Mouse (Mus musculus): ENCODE results near the gene Pde1c. TPM values are rescaled to one million over a fixed set of nuclear protein-coding genes. Genes with fewer than 3 reads are reported as not detected.

Gene Pde1c
- polyA plus RNA-seq, 1 experiment from 2014 or later, result 8.8 TPM

GRCm38 (mm10) chr6:56172172-56172571, 396.7 kb downstream of the Pde1c start:
- H3K9me3 ChIP-seq, result no peaks in the 10 kb centered on the region
- H3K36me3 ChIP-seq, result no peaks in the 10 kb centered on the region
- 81% methylated on average over 2 of the region's 2 CpGs for WGBS
- H3K4me3 ChIP-seq, result no peak overlapping the region
- no peaks in the 10 kb centered on the region for H3K4me1 ChIP-seq
- H3K4me2 ChIP-seq (replicated peaks), result no peak overlapping the region
- H3K9ac ChIP-seq (replicated peaks), result no peak overlapping the region
- no peak for ATAC-seq (replicated peaks)
- H3K27me3 ChIP-seq, result no peaks in the 10 kb centered on the region
- H3K27ac ChIP-seq (replicated peaks), result no peak overlapping the region

GRCm38 (mm10) chr6:56168736-56169135, 400.2 kb downstream of the Pde1c start:
- no peak for ATAC-seq (replicated peaks)
- H3K4me1 ChIP-seq, result no peaks in the 10 kb centered on the region
- no peaks in the 10 kb centered on the region for H3K27me3 ChIP-seq
- no peaks in the 10 kb centered on the region for H3K9me3 ChIP-seq
- 83% methylated on average over 2 of the region's 2 CpGs for WGBS
- no peak overlapping the region for H3K9ac ChIP-seq (replicated peaks)
- H3K4me3 ChIP-seq, result no peak overlapping the region
- no peak overlapping the region for H3K27ac ChIP-seq (replicated peaks)
- no peaks in the 10 kb centered on the region for H3K36me3 ChIP-seq
- H3K4me2 ChIP-seq (replicated peaks), result no peak overlapping the region

- H3K36me3 ChIP-seq, result no peaks in the 10 kb centered on the region
- H3K4me1 ChIP-seq, result no peaks in the 10 kb centered on the region
- no peaks in the 10 kb centered on the region for H3K9me3 ChIP-seq
- ATAC-seq (replicated peaks), result no peak
- WGBS, result 81% methylated on average over 1 of the region's 1 CpGs
- H3K4me2 ChIP-seq (replicated peaks), result no peak overlapping the region
- H3K27ac ChIP-seq (replicated peaks), result no peak overlapping the region
- no peak overlapping the region for H3K9ac ChIP-seq (replicated peaks)
- H3K4me3 ChIP-seq, result no peak overlapping the region
- H3K27me3 ChIP-seq, result no peaks in the 10 kb centered on the region
Measured at GRCm38 (mm10) chr6:56158217-56158616, 410.7 kb downstream of the Pde1c start.

- Histone ChIP-seq H3K4me2 (replicated peaks) (no peak overlapping the region), H3K9me3 (no peaks in the 10 kb centered on the region), H3K36me3 (no peaks in the 10 kb centered on the region), H3K4me1 (no peaks in the 10 kb centered on the region), H3K27me3 (no peaks in the 10 kb centered on the region), H3K9ac (replicated peaks) (no peak overlapping the region), H3K4me3 (no peak overlapping the region), H3K27ac (replicated peaks) (no peak overlapping the region)
- ATAC-seq (replicated peaks), result no peak
- WGBS, result 98% methylated on average over 3 of the region's 3 CpGs
Measured at GRCm38 (mm10) chr6:56156836-56157235, 412.1 kb downstream of the Pde1c start.

- ATAC-seq (replicated peaks), result no peak
- no peaks in the 10 kb centered on the region for H3K27me3 ChIP-seq
- H3K4me1 ChIP-seq, result no peaks in the 10 kb centered on the region
- no peak overlapping the region for H3K9ac ChIP-seq (replicated peaks)
- H3K4me3 ChIP-seq, result no peak overlapping the region
- WGBS, result 84% methylated on average over 3 of the region's 3 CpGs
- no peak overlapping the region for H3K27ac ChIP-seq (replicated peaks)
- H3K4me2 ChIP-seq (replicated peaks), result no peak overlapping the region
- H3K9me3 ChIP-seq, result no peaks in the 10 kb centered on the region
- no peaks in the 10 kb centered on the region for H3K36me3 ChIP-seq
Measured at GRCm38 (mm10) chr6:56130493-56131159, 438.3 kb downstream of the Pde1c start.

- WGBS, result 92% methylated on average over 2 of the region's 2 CpGs
- no peaks in the 10 kb centered on the region for H3K27me3 ChIP-seq
- no peaks in the 10 kb centered on the region for H3K36me3 ChIP-seq
- H3K4me2 ChIP-seq (replicated peaks), result no peak overlapping the region
- H3K4me1 ChIP-seq, result no peaks in the 10 kb centered on the region
- H3K9me3 ChIP-seq, result peaks cover 6% of the 10 kb centered on the region; the same call in 1 of the 2 replicates
- H3K27ac ChIP-seq (replicated peaks), result no peak overlapping the region
- ATAC-seq (replicated peaks), result no peak
- H3K4me3 ChIP-seq, result no peak overlapping the region
- no peak overlapping the region for H3K9ac ChIP-seq (replicated peaks)
Measured at GRCm38 (mm10) chr6:56099520-56100101, 469.3 kb downstream of the Pde1c start.

- WGBS, result 57% methylated on average over 5 of the region's 5 CpGs
- Histone ChIP-seq H3K4me1 (no peaks in the 10 kb centered on the region), H3K27me3 (no peaks in the 10 kb centered on the region), H3K36me3 (no peaks in the 10 kb centered on the region), H3K4me2 (replicated peaks) (no peak overlapping the region), H3K27ac (replicated peaks) (no peak overlapping the region), H3K4me3 (no peak overlapping the region), H3K9ac (replicated peaks) (no peak overlapping the region), H3K9me3 (peaks cover 6% of the 10 kb centered on the region; the same call in 1 of the 2 replicates)
- ATAC-seq (replicated peaks), result no peak
Measured at GRCm38 (mm10) chr6:56098427-56098826, 470.5 kb downstream of the Pde1c start.

- Histone ChIP-seq H3K9ac (replicated peaks) (no peak overlapping the region), H3K9me3 (no peaks in the 10 kb centered on the region), H3K36me3 (no peaks in the 10 kb centered on the region), H3K4me1 (no peaks in the 10 kb centered on the region), H3K4me2 (replicated peaks) (no peak overlapping the region), H3K4me3 (no peak overlapping the region), H3K27ac (replicated peaks) (no peak overlapping the region), H3K27me3 (no peaks in the 10 kb centered on the region)
- no peak; the same call in 1 of the 2 replicates for ATAC-seq (replicated peaks)
- WGBS, result 29% methylated on average over 4 of the region's 4 CpGs
Measured at GRCm38 (mm10) chr6:56076378-56076805, 492.5 kb downstream of the Pde1c start.

- Histone ChIP-seq H3K27ac (replicated peaks) (no peak overlapping the region), H3K4me2 (replicated peaks) (no peak overlapping the region), H3K9me3 (no peaks in the 10 kb centered on the region), H3K9ac (replicated peaks) (no peak overlapping the region), H3K36me3 (no peaks in the 10 kb centered on the region), H3K27me3 (no peaks in the 10 kb centered on the region), H3K4me1 (0 out of 2 replicates have a peak, but pooled peaks cover 3% of the 10 kb centered on the region), H3K4me3 (no peak overlapping the region)
- ATAC-seq (replicated peaks), result no peak
Measured at GRCm38 (mm10) chr6:56068516-56068915, 500.4 kb downstream of the Pde1c start.

- H3K4me3 ChIP-seq, result no peak overlapping the region
- no peaks in the 10 kb centered on the region for H3K27me3 ChIP-seq
- 0 out of 2 replicates have a peak, but pooled peaks cover 3% of the 10 kb centered on the region for H3K4me1 ChIP-seq
- H3K36me3 ChIP-seq, result no peaks in the 10 kb centered on the region
- no peak overlapping the region for H3K4me2 ChIP-seq (replicated peaks)
- no peaks in the 10 kb centered on the region for H3K9me3 ChIP-seq
- no peak overlapping the region for H3K9ac ChIP-seq (replicated peaks)
- peak; percentile 90 for ATAC-seq (replicated peaks)
- 44% methylated on average over 5 of the region's 5 CpGs for WGBS
- no peak overlapping the region for H3K27ac ChIP-seq (replicated peaks)
Measured at GRCm38 (mm10) chr6:56066632-56067282, 502.1 kb downstream of the Pde1c start.

- no peak for ATAC-seq (replicated peaks)
- no peak overlapping the region for H3K27ac ChIP-seq (replicated peaks)
- no peaks in the 10 kb centered on the region for H3K36me3 ChIP-seq
- no peak overlapping the region for H3K4me2 ChIP-seq (replicated peaks)
- no peaks in the 10 kb centered on the region for H3K9me3 ChIP-seq
- H3K4me3 ChIP-seq, result no peak overlapping the region
- H3K27me3 ChIP-seq, result no peaks in the 10 kb centered on the region
- no peak overlapping the region for H3K9ac ChIP-seq (replicated peaks)
- H3K4me1 ChIP-seq, result 0 out of 2 replicates have a peak, but pooled peaks cover 3% of the 10 kb centered on the region
Measured at GRCm38 (mm10) chr6:56063736-56064135, 505.2 kb downstream of the Pde1c start.

GRCm38 (mm10) chr6:56049104-56049503, 519.8 kb downstream of the Pde1c start:
- Histone ChIP-seq H3K9ac (replicated peaks) (no peak overlapping the region), H3K4me1 (no peaks in the 10 kb centered on the region), H3K27me3 (no peaks in the 10 kb centered on the region; the same call in 1 of the 2 replicates), H3K9me3 (no peaks in the 10 kb centered on the region), H3K27ac (replicated peaks) (no peak overlapping the region), H3K4me3 (no peak overlapping the region), H3K4me2 (replicated peaks) (no peak overlapping the region), H3K36me3 (no peaks in the 10 kb centered on the region)
- 29% methylated on average over 4 of the region's 4 CpGs for WGBS
- ATAC-seq (replicated peaks), result peak; percentile 86
